Mouse (Mus musculus) thymus, adult 2 months (tissue): ENCODE results near the gene Ambra1.

Experiments
- CTCF ChIP-seq: fragments of 200-500 bp; IDR thresholded peaks from 2 replicates; pipeline ENCODE4 v1.5.1; 2012; ENCODE audit warnings: mild to moderate bottlenecking, control low read depth, low read length, moderate library complexity, borderline replicate concordance; ENCODE audit not compliant: control insufficient read depth, poor library complexity, insufficient read depth; ENCODE audit errors: extremely low read depth
- POLR2A ChIP-seq: fragments of 200-500 bp; IDR thresholded peaks from 2 replicates; pipeline ENCODE4 v1.6.1; 2012; ENCODE audit warnings: mild to moderate bottlenecking, low read length, control low read depth, moderate library complexity; ENCODE audit not compliant: control insufficient read depth, poor library complexity, insufficient read depth; ENCODE audit errors: extremely low read depth

DNA sequence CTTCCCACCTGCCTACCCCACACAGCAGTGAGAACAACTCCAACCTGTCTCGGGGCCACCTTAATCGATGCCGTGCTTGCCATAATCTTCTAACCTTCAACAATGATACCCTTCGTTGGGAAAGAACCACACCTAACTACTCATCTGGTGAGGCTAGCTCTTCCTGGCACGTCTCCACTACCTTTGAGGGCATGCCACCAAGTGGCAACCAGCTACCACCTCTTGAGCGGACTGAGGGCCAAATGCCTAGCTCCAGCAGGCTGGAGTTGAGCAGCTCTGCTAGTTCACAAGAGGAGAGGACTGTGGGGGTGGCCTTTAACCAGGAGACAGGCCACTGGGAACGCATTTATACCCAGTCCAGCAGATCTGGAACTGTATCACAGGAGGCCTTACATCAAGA, 43.4 kb downstream of the Ambra1 start:
- TF ChIP-seq POLR2A (no peak), CTCF (no peak)
